Mouse (Mus musculus): ENCODE data around the gene Xylb.
"Not testable (repeated sequence)": the region's sequence is repeated elsewhere in the genome, so short reads cannot be mapped to it uniquely, and the experiment has no call there.

- TF ChIP-seq GATA1, TAL1 (IDR thresholded peaks at IDR 0.05; ENCODE audit: low read length): not testable (repeated sequence)
These were observed 13.6 kb downstream of the Xylb start for GRCm38 (mm10) chr9:119370770-119371169.
